8 mouse cellular contexts compared by ENCODE assay signal in the genomic region with DNA sequence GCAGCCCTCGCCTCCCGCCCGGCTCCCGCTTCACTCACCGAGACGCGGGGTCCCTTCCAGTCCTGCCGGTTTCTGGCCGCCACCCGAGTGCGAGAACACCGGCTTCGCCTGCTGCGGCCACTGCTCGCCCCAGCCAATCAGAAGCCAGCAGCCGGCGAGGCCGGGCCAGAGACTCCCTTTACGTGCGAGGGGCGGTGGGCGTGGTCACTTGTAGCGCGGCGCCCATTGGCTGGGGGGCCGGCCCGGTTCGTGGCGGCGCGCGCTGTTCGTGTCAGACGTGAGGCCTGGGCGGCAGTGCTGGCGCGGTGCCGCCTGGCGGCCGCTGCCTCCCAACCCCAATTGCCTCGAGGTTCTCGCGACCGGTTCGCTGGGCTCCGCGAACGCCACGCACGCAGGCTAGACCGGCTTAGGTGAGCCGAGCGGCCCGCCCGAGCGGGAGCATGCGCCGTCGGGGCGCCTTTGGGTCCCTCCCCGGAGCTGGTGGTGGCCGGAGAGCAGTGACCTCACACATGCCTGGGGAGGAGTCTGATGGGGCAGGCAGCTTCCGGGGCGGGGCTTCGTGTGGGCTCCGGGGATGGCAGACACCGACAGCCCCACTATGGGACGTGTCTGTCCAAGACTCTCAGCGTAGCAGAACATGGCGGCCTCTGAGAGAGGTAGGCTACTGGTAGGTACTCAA. TPM values are rescaled to one million over a fixed set of nuclear protein-coding genes. Genes with fewer than 3 reads are reported as not detected.
A peak's percentile ranks its signal among the peaks of the same experiment; 100 is the strongest.
DNase-seq lines count a peak whose midpoint lies in the region; ATAC-seq and TF ChIP-seq lines count a peak whose summit lies in the region.

No protein-coding gene starts in this region.

- peak overlapping the region; percentile 100 for H3K27ac ChIP-seq in bone marrow, adult 2 months (ENCODE audit: control insufficient read depth, insufficient read depth, low read depth, low read length, poor library complexity)
- H3K27ac ChIP-seq in embryonic facial prominence, embryonic 15.5 days (replicated peaks): peak overlapping the region; percentile 96
- peak overlapping the region; percentile 93 for H3K27ac ChIP-seq in kidney, embryonic 14.5 days (ENCODE audit: low read depth, low read length)
- H3K27ac ChIP-seq in limb, embryonic 15.5 days: peak overlapping the region; percentile 98

- ATAC-seq in embryonic facial prominence, embryonic 15.5 days (ENCODE audit: insufficient number of reproducible peaks, low FRiP score, low TSS enrichment, low read depth): peak; percentile 99
- ATAC-seq in kidney, embryonic 14.5 days (ENCODE audit: low FRiP score, low TSS enrichment): peak; percentile 99
- peak; percentile 98 for ATAC-seq in limb, embryonic 15.5 days (ENCODE audit: insufficient number of reproducible peaks, low FRiP score, low TSS enrichment, low read depth)

- H3K4me2 ChIP-seq in embryonic facial prominence, embryonic 15.5 days (replicated peaks): peak overlapping the region; percentile 84
- peak overlapping the region; percentile 87 for H3K4me2 ChIP-seq in kidney, embryonic 14.5 days (replicated peaks; ENCODE audit: low read depth, low read length)
- peak overlapping the region; percentile 71 for H3K4me2 ChIP-seq in limb, embryonic 15.5 days

- peak overlapping the region; percentile 91 for H3K4me3 ChIP-seq in bone marrow, adult 2 months (replicated peaks; ENCODE audit: control insufficient read depth, low read depth, low read length)
- peak overlapping the region; percentile 73 for H3K4me3 ChIP-seq in embryonic facial prominence, embryonic 15.5 days (replicated peaks)
- peak overlapping the region; percentile 89 for H3K4me3 ChIP-seq in kidney, embryonic 14.5 days (ENCODE audit: low read length)
- peak overlapping the region; percentile 63 for H3K4me3 ChIP-seq in limb, embryonic 15.5 days

- peak; percentile 86; the same call in 1 of the 2 replicates for TF ChIP-seq POLR2A in bone marrow, adult 2 months (IDR thresholded peaks at IDR 0.05; ENCODE audit: borderline replicate concordance, control insufficient read depth, low read depth, low read length)

- H3K9ac ChIP-seq in embryonic facial prominence, embryonic 15.5 days: peak overlapping the region; percentile 69
- H3K9ac ChIP-seq in kidney, embryonic 14.5 days (ENCODE audit: low read depth, low read length): peak overlapping the region; percentile 85
- H3K9ac ChIP-seq in limb, embryonic 15.5 days: peak overlapping the region; percentile 66

- 1% methylated on average over 70 of the region's 70 CpGs for WGBS in bone marrow, adult 2 months
- under 1% methylated on average over 70 of the region's 70 CpGs for WGBS in embryonic facial prominence, embryonic 15.5 days
- 1% methylated on average over 65 of the region's 70 CpGs for WGBS in kidney, embryonic 14.5 days
- under 1% methylated on average over 68 of the region's 70 CpGs for WGBS in limb, embryonic 15.5 days

- peak; percentile 31; the same call in 1 of the 2 replicates for TF ChIP-seq CTCF in bone marrow, adult 2 months (IDR thresholded peaks at IDR 0.05; ENCODE audit: control insufficient read depth, insufficient read depth, low read length)

- no peaks in the 10 kb centered on the region; the same call in none of the 2 replicates for H3K4me1 ChIP-seq in bone marrow, adult 2 months (ENCODE audit: control insufficient read depth, insufficient read depth, low read length)
- H3K4me1 ChIP-seq in embryonic facial prominence, embryonic 15.5 days: 0 out of 2 replicates have a peak, but pooled peaks cover 15% of the 10 kb centered on the region
- H3K4me1 ChIP-seq in kidney, embryonic 14.5 days (ENCODE audit: control insufficient read depth, insufficient read depth, low read length): peaks cover 7% of the 10 kb centered on the region; the same call in 1 of the 2 replicates
- H3K4me1 ChIP-seq in limb, embryonic 15.5 days: peaks cover 5% of the 10 kb centered on the region; the same call in 1 of the 2 replicates

- no peaks in the 10 kb centered on the region for H3K9me3 ChIP-seq in embryonic facial prominence, embryonic 15.5 days (replicated peaks)
- no peaks in the 10 kb centered on the region for H3K9me3 ChIP-seq in kidney, embryonic 14.5 days (ENCODE audit: control insufficient read depth, low read length)
- no peaks in the 10 kb centered on the region for H3K9me3 ChIP-seq in limb, embryonic 15.5 days

- DNase-seq in 416B (ENCODE audit: low read depth): peak; percentile 96
- peak; percentile 96 for DNase-seq in heart, adult 8-10 months (ENCODE audit: low spot score)
- peak; percentile 91 to 98 for DNase-seq in monocyte, adult 2 months (ENCODE audit: low read depth in 1 of 2, low spot score in 2 of 2)
- peak; percentile 98 for DNase-seq in spleen, postnatal 36 days (ENCODE audit: low spot score in 2 of 2)

- no peaks in the 10 kb centered on the region for H3K27me3 ChIP-seq in embryonic facial prominence, embryonic 15.5 days
- no peaks in the 10 kb centered on the region for H3K27me3 ChIP-seq in kidney, embryonic 14.5 days (ENCODE audit: control insufficient read depth, insufficient read depth, low read length)
- H3K27me3 ChIP-seq in limb, embryonic 15.5 days: no peaks in the 10 kb centered on the region

- H3K36me3 ChIP-seq in embryonic facial prominence, embryonic 15.5 days: no peaks in the 10 kb centered on the region
- no peaks in the 10 kb centered on the region for H3K36me3 ChIP-seq in kidney, embryonic 14.5 days (ENCODE audit: control insufficient read depth, insufficient read depth, low read length)
- H3K36me3 ChIP-seq in limb, embryonic 15.5 days: no peaks in the 10 kb centered on the region

RNA-seq across cellular contexts. Expression of a gene that starts 0.5 kb away (rescaled TPM):
- polyA plus RNA-seq in bone marrow, adult 2 months (2011; ENCODE audit: insufficient read depth, insufficient read length, low replicate concordance, missing spikeins): 52.3 and 68.9 TPM in 2 replicates
- polyA plus RNA-seq in embryonic facial prominence, embryonic 15.5 days (2015; fragmentation: Nextera tagmentation; extraction: Ambion mirVana): 212 and 224 TPM in 2 replicates
- total RNA-seq in heart, adult 8-10 months (2022): 100 to 1,000 TPM; 186 to 221 (median 198) TPM
- 133 and 175 TPM in 2 replicates for polyA plus RNA-seq in kidney, embryonic 14.5 days (2014; fragmentation: Nextera tagmentation; extraction: Ambion mirVana)
- polyA plus RNA-seq in limb, embryonic 15.5 days (2015; fragmentation: Nextera tagmentation; extraction: Ambion mirVana): 333 and 347 TPM in 2 replicates

RNA-seq across cellular contexts. Expression of a gene that starts 18.4 kb away (rescaled TPM):
- polyA plus RNA-seq in bone marrow, adult 2 months (2011; ENCODE audit: insufficient read depth, insufficient read length, low replicate concordance, missing spikeins): not detected in 2 replicates
- polyA plus RNA-seq in embryonic facial prominence, embryonic 15.5 days (2015; fragmentation: Nextera tagmentation; extraction: Ambion mirVana): 2.4 and 3.1 TPM in 2 replicates
- under 1 TPM in 2 of 4 experiments, not detected in 2; 0.12 to 0.27 TPM for total RNA-seq in heart, adult 8-10 months (2022)
- 0.16 and 0.69 TPM in 2 replicates for polyA plus RNA-seq in kidney, embryonic 14.5 days (2014; fragmentation: Nextera tagmentation; extraction: Ambion mirVana)
- 0.35 and 0.46 TPM in 2 replicates for polyA plus RNA-seq in limb, embryonic 15.5 days (2015; fragmentation: Nextera tagmentation; extraction: Ambion mirVana)

RNA-seq across cellular contexts. Expression of a gene that starts 40.5 kb away (rescaled TPM):
- not detected in 2 replicates for polyA plus RNA-seq in bone marrow, adult 2 months (2011; ENCODE audit: insufficient read depth, insufficient read length, low replicate concordance, missing spikeins)
- polyA plus RNA-seq in embryonic facial prominence, embryonic 15.5 days (2015; fragmentation: Nextera tagmentation; extraction: Ambion mirVana): 0.42 and 0.67 TPM in 2 replicates
- 1 to 10 TPM in 3 of 4 experiments, under 1 TPM in 1; 0.87 to 2.2 (median 1.3) TPM for total RNA-seq in heart, adult 8-10 months (2022)
- 0.42 and 0.96 TPM in 2 replicates for polyA plus RNA-seq in kidney, embryonic 14.5 days (2014; fragmentation: Nextera tagmentation; extraction: Ambion mirVana)
- 0.51 and 0.92 TPM in 2 replicates for polyA plus RNA-seq in limb, embryonic 15.5 days (2015; fragmentation: Nextera tagmentation; extraction: Ambion mirVana)

RNA-seq across cellular contexts. Expression of a gene that starts 58.5 kb away (rescaled TPM):
- 0.77 TPM in 1 of 2 replicates, not detected in the other for polyA plus RNA-seq in bone marrow, adult 2 months (2011; ENCODE audit: insufficient read depth, insufficient read length, low replicate concordance, missing spikeins)
- not detected in 2 replicates for polyA plus RNA-seq in embryonic facial prominence, embryonic 15.5 days (2015; fragmentation: Nextera tagmentation; extraction: Ambion mirVana)
- not detected for total RNA-seq in heart, adult 8-10 months (2022)
- not detected in 2 replicates for polyA plus RNA-seq in kidney, embryonic 14.5 days (2014; fragmentation: Nextera tagmentation; extraction: Ambion mirVana)
- not detected in 2 replicates for polyA plus RNA-seq in limb, embryonic 15.5 days (2015; fragmentation: Nextera tagmentation; extraction: Ambion mirVana)

Comparison
In these comparisons a context has a peak if more than half of its experiments do, and no peak if none do; other contexts are left out.
1. Peak in every context shown above with its lines: DNase-seq, ATAC-seq, H3K4me3 ChIP-seq and H3K27ac ChIP-seq.